Mouse (Mus musculus) left cerebral cortex, postnatal 4 days (tissue): ENCODE measurements around the gene Nectin4. TPM values are rescaled to one million over a fixed set of nuclear protein-coding genes. Genes with fewer than 3 reads are reported as not detected.
"Not testable (repeated sequence)": the region's sequence is repeated elsewhere in the genome, so short reads cannot be mapped to it uniquely, and the experiment has no call there.

Experiments
- DNase-seq: peaks from one replicate; pipeline ENCODE4 v3.0.0-alpha.2; 2022
- intact Hi-C: fragments of 180-260 bp; cut with DNase I; formaldehyde crosslinking; loops from one replicate; pipeline ENCODE4 v1.15.1; 2025
- total RNA-seq, 2 experiments: library from RNA; stranded (reverse); gene quantifications; 2 replicates each; pipeline ENCODE4 v1.2.3; 2021

Nectin4 gene
- total RNA-seq, result 1 to 10 TPM in 1 of 2 experiments, under 1 TPM in 1; 0.88 to 1.2 TPM

DNA sequence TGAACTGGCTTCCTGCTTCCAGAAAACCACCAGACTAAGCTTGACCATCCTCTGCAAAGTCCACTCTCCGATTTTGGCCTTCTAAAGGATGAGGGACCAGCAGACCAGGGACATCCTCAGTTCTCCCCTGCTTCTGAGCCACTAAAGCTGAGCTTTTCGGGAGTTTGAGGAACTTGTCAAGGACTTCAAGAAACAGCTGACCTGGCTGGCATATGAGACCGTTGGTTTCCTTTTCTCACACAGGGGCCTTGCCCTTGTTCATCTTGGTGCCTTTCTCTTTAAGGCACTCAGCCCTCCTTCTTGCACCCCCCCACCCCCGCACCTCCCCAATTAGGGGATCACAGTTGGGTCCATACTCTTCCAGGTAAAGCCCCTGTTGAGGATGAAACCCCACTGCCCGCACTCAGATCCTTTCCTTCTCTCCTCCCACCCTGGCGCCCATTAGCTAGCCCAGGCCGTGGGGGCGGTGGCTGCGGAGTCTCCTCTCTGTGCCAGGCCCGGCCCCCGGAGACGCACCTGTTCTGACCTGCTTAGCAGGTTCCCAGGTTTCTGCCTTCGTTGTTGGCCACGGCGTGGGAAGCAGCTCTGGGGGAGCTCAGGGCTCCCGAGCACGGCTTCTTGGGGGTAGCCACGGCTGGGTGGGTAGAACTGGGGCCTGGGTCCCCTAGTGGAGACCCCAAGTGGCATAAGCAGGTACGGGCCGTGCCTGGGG is at the start of gene Nectin4:
Gene Nectin4 (plus strand): TSS at position 255 of the 712 bp plus-strand sequence.
- DNase-seq, result no peak
- intact Hi-C loops, result no loop called here

DNA sequence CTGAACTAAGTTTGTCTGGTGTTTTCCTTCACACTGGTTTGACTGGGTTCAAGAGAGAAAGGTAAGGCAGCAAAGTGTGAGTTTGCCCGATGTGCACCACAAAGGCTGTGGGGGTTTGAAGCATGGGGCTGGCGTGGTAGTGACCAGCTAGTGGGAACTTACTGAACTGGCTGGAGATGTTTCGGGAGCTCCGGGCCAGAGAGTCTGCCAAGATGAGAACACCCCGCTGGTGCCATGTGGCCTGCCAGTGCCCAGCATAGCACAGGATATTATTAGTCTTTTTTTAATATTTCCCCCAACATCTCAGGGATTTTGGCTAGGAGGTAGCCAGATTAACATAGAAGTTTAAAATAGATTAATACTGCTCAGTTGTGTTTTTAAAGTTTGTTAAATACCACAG is 49.7 kb upstream of the Nectin4 start:
- no peak for DNase-seq
- intact Hi-C loops, result no loop called here

DNA sequence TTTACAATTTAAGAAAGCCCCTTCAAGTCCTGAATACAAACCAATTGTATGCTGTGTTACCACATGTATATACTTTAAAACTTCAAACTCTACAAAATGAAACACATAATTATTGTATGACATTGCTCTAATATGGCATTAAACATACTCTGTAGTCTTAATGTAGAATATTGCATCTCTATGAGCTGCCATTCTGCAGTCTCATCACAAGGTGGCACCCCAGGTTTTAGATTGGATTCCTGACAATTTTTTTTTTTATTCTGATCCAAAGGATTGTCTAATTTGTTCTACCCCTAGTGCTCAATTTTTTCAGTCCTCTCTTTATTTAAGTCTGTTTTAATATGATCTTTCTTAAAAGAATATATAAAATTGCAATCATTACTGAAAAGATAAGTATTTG is 48.5 kb upstream of the Nectin4 start:
- no peak for DNase-seq
- intact Hi-C loops, result no loop called here

DNA sequence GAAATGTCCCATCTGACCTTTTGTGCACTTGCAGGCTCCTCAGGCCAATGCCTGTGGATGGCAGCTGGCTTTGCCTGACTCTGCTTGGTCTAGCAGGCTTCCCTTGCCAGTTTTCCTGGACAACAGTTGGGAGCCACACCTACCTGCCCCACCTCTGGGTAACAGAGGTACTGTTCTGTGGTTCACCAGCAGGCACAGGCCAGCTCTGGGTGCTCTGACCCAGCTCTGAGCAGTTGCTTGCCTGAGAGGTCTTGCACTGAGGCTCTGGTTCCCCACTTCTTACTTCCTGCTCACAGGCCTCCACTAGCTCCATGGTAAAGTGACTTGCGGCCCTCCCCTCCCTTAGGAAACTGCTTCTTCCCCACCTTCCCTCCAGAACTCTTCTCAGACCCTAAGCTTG is 47.9 kb upstream of the Nectin4 start:
- intact Hi-C loops, result no loop called here
- DNase-seq, result no peak

DNA sequence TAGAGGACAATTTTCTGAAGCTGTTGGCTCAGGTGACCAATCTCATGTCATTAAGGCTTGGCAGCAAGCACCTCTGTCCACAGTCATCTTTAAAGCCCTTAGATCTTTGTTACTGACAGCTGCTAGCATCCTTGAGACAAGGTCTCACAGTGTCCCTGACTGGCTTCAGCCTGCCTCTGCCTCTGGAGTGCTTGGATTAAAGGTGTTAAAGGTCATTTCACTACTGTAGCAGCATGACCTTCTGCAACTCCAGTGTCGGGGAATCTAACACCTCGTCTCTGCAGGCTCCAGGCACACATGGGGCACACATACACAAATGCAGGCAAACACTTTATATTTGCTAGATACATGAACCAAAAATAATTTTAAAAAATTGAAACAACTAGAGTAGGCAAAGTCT is 44.3 kb upstream of the Nectin4 start:
- DNase-seq, result no peak
- intact Hi-C loops, result no loop called here

DNA sequence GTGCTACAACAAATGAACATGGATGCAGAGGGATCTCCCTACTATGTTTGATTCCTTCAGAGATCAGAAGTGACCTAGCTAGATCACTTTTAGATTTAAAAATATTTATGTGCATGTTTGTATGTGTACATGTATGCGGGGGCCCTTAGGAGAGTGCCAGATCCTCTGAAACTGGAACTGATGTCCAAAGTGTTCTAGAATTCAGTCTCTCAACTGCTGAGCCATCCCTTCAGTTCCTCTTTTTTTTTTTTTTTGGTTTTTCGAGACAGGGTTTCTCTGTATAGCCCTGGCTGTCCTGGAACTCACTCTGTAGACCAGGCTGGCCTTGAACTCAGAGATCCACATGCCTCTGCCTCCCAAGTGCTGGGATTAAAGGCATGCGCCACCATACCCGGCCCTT is 43.3 kb upstream of the Nectin4 start:
- DNase-seq, intact Hi-C loops: not testable (repeated sequence)

DNA sequence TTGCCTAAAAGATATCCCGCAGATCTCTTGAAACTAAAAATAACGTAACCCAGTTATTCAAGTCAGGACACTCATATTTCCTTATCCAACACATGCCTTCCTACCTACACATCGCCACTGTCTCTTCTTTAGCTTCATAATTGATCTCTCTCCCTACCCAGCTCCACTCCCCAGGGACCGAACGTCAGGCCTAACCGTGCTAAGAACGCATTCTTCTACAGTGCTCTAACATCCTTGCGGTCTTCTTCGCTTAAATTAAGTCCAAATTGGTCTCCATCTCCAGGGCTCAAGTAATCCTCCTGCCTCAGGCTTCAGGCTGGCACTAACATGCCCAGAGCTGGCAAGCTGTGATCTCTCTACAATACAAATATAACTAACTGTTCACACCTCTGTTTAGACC is 41.7 kb upstream of the Nectin4 start:
- peak; percentile 19 for DNase-seq
- intact Hi-C loops, result no loop called here

DNA sequence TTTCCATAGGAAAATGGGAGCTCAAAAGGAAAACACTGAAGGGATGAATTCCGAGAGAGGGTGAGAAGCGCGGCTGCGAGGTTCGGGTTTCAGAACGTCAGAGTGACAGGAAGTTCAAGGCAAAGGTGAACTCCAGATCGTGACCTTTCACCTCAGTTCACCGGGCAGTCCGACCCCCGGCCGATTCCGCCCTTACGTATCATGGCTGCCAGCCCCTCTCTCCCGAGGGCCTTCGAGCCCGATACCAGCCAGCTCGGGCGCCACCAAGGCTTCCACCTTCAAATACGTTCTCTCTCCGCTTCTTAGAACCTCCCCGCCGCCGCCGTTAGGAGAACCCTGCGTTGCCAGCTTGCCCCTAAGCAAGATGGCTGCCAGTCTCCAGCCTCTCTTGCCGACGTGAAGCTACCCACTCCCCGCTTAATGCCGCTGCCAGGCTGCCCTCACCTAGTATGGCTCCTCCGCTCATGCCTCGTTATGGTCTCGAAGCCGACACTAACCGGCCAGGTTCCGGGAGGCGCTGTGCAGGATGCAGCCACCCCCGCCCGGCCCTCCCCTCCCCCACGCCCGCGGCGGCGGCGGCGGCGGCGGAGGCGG is 41.0 kb upstream of the Nectin4 start, which contains the start of gene Dedd:
Gene Dedd (plus strand): TSS at position 307 of the 594 bp plus-strand sequence.
- intact Hi-C loops, result no loop called here

DNA sequence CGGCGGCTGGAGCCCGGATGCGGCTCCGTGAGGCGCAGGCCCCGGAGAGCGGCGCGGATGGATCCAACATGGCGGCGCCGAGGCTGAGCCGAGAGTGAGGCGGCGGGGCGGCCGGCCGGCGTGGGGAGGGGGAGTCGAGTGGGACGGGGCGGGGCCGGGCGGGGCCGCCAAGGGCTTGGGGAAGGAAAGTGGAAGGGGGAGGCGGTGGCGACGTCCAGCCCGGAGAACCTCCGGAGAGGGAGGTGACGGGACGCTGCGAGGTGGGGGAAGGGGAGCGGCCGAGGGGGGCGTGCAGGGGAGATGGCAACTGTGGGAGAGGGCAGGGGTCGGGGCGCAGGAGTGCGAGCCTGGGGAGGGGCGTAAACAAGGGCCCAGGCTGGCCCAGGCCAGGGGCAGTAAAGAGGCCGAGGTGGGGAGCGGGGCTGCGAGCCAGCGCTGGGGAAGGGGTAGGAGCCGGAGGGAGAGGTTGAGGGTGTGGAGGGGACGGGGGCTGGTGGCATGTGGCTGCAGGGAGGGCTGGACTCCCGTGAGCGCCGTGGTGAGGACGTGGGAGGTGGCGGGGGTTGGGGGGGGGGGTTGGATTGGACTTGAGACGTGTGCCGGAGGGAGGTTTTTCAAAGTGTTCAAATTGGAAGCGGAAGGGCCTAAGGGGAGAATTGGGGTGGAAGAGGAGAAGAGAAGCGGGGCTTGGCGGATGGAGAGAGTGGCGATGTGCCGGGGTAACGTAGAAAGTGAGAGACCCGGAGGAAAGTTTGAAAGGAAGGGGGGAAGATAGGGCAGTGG is 40.3 kb upstream of the Nectin4 start:
- intact Hi-C loops, result no loop called here

More for the DNA sequence above, 41.0 kb upstream of the Nectin4 start, which contains the start of gene Dedd:
- peak; percentile 94 for DNase-seq

DNA sequence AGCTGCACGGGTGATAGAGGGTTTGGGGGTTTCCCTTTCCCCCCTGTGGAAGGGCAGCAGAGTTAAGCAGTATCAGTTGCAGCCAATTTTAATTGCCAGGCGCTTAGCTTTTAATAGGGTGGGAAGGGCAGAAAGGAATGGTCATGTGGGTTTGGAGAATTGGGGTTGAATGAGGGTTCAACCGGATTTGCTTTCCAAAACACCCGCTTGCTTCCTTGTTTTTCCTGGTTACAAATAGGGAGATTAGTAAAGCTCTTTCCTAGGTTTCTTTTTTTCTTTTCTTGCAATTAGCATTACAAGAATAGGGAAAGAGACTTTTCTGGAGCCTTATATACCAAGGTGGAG is 39.7 kb upstream of the Nectin4 start:
- DNase-seq, result no peak
- intact Hi-C loops, result no loop called here

More for the DNA sequence above, 40.3 kb upstream of the Nectin4 start:
- DNase-seq, result peak; percentile 89

DNA sequence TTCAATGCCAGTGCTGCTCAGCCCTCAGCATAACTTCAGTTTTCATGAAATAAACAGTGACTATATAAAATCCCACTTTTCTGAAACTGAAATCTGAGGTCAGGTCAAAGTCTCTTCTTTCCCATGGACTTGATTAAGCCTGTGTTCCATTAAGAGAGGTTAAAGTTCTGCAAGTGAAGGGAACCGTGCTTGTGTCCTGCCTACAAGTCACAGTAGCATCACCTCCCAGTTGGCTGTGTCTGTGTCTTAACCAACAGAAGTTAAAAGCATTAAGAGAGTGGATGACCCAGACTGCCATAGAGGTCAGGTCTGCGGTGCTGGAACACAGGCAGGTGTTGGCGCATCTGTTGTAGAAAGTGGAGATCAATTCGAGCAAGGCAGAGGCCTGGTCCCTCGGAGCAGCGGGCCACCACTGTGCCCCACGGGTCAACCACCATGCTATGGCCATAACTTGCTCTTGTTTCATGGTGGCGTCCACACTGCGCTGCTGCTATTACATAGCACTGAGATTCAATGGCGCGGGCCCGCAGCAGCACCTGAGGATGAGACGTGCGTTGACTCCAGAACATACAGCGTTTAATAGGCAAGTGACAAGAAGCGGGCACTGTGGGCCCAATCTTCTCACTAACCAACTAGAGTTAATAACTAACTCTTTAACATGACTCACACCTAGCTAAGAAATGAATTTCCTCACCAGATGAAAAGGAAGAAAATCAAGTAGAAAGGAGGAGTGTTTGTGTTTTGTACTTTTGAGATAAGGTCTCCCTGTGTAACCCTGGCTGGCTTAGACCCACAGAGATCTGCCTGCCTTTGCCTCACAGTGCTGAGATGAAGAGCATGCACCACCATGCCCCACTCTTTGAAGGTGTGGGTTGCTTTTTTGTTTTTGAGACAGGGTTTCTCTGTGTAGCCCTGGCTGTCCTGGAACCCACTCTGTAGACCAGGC is 27.4 kb upstream of the Nectin4 start:
- intact Hi-C loops, result no loop called here
- no peak for DNase-seq

DNA sequence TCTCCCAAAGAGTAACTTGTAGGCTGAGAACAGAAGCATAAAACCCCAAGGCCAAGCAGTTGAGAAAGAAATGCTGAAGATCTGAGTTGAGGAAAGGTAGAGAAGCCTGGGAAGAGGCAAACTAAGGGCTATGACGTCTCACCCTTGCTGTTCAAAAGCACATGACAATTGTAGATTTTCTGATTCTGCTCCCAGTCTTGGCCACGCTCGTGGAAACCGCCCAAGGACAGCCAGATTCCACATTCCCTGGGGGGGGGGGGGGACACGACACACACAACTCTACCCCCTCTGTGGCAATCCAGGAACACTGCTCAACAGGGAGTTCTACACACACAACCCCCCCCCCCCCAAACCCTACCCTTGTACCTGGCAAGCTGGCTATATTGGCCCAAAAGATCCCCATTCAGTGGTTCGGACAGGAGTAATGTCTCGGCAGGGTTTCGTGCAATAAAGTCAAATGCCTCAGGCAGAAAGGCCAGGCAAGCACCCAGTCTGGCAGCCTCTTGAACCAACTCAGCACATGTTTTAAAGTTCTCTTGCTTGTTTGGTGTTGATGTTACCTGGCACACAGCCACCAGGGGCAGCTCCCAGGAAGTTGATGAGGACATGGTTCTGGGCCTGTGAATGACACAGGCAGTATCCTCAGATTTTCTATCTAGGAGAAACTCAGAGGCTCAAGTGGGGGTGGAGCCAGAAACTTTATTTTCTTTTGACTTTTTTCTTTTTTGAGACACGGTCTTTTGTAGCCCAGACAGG is 25.8 kb upstream of the Nectin4 start:
- no peak for DNase-seq
- intact Hi-C loops, result no loop called here

DNA sequence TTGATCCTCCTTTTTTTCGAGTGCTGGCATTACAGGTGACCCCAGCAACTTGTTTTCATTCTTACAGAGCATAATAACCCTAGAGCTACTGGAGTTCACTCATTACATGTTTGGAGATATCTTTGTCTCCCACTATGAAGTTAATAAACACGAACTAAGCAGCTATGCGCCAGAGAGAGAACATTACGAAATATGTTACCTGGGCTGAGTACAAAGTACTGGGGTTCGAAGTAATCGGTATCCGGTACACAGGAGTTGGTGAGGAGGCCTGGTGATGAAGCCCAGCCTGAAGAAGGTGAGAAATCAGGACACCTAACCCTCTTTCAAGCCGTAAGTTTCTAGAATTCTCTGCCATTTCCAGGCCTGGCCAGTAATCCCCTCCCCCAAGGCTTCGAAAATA is 25.2 kb upstream of the Nectin4 start:
- intact Hi-C loops, result no loop called here
- DNase-seq, result no peak

DNA sequence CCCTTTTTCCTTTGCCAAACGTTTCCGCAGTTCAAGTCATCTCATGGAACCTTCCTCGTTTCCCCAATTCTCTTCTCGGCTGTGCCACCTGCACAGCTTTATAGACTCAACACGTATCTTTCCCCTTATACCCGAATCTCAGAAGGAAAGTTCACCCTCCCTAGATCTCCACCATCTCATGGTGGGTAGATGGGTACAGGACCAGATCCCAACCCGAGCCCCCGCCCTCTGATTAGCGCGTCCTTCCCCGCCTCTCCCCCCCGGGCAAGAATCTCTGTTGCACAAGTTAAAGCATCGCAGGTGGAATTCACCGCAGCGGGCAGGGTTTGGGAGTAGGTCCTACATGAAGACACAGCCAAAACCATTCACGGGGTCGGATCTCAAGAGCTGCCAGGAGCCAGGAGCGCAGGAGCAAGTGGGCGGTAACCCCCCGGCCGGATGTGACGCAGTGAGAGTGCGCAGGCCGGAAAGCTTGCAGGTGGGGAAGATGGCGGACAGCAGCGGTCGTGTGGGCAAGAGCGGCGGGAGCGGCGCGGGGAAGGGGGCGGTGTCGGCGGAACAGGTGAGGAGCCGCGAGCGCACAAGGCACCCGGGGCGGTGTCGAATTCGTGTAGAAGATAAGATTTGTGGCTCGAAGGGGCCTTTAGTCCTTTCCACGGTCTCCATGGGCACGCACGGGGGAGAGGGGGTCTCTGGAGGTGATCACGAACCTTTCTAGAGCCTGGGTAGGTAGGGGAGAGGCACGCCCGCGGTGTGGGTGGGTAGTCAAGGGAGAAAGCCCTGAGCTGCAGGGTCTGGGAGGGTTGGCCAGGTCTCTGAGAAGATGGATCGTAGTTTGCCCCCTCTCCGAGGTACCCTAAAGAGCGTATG is 24.4 kb upstream of the Nectin4 start, which contains the start of the genes Nit1 and Pfdn2:
Gene Nit1 (minus strand): TSS at position 422 of the 870 bp plus-strand sequence.
Gene Pfdn2 (plus strand): TSS at position 446 of the 870 bp plus-strand sequence.
- peak; percentile 91 for DNase-seq
- intact Hi-C loops, result no loop called here

DNA sequence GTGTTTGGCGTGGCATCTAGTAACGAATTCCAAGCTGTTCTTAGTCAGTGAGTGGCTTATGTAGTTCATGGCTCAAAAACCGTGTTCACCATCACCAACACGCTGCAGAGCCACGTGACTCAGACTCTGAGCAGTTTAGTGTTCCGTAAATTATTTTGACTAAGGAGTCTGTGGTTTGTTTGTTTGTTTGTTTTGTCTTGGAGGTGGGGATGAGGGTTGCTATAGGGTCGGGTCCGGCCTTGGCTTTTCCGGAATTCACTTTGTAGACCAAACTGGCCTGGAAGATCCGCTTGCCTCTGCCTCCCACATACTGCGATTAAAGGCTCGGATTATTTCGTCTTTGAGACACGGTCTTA is 23.8 kb upstream of the Nectin4 start:
- intact Hi-C loops, result no loop called here

DNA sequence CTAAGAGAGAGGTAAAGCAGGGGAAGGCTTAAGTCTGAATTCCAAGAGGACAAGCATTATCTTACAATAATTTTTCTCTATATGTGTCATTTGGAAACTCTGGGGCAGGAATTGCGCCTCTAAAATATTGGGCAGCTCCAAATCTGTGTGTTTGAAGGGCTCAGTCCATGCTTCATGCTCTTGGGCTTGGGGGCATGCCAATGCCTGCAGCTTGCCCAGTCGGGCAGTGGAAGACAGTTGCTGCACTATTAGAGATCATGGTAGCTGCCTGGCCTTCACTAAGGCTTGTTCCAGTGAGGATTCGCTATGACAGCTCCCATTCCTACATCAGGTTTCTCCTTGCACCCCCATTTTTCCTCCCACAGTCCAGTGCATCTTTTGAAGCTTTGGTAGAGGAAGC is 21.2 kb upstream of the Nectin4 start:
- no peak for DNase-seq
- intact Hi-C loops, result no loop called here

More for the DNA sequence above, 23.8 kb upstream of the Nectin4 start:
- DNase-seq, result no peak

DNA sequence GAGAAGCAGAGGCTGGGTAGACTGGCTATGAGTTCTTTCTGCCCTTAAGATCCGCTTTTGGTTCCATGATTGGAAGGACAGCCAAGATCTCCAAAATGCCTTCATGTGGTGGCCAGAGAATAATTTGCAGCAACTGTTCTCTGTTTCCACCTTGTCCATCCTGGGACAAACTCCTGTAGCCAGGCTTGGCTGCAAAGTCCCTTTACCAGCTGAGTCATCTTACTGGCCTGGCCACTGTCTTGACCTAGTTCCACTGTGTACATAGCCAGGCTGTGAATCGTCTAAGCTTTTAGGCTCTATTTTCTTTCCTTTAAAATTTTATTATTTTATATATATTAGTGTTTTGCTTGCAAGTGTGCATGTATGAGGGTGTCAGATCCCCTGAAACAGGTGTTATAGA is 20.7 kb upstream of the Nectin4 start:
- DNase-seq, result no peak
- intact Hi-C loops, result no loop called here

DNA sequence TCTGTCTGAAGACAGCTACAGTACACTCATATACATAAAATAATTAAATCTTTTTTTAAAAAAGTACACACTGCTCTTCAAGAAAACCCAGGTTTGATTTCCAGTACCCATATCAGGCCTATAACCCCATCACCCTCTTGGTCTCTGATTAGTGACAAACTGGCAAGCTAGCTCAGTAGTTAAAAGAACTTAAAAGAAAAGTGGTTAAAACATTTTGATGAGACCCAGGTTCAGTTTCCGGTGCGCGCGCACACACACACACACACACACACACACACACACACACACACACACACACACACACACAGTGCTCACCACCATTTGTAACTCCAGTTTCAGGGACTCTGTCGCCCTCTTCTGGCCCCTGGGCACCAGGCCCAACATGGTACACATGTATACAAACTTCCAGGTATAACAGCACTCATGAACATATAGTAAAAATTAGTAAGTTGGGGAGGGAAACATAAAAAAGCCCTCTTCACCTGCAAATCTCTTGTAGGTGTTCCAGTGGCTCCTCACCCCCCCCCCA is 14.0 kb upstream of the Nectin4 start:
- no peak for DNase-seq
- intact Hi-C loops, result no loop called here

DNA sequence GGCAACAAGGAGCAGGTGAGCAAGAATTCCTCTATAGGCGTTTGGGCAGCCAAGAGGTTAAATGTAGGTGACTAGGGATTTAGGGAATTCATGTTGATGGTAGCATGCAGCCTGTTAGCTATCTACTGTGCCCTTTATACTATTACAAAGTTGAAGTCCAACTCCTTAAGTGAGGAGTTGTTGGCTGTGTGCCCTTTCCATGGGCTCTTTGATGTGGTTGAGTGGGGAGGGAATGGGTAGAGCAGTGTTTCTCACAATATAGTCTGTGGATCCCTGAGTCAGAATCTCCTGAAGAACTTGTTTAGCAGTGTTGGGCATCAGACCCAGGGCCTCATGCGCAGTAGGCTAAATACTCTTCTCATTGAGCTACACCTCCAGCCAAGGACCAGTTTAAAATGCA is 13.1 kb upstream of the Nectin4 start:
- DNase-seq, result no peak
- intact Hi-C loops, result no loop called here
